Mouse (Mus musculus): Measurements from ENCODE around the gene Raver2. TPM values are rescaled to one million over a fixed set of nuclear protein-coding genes. Genes with fewer than 3 reads are reported as not detected.
"Not testable (repeated sequence)": the region's sequence is repeated elsewhere in the genome, so short reads cannot be mapped to it uniquely, and the experiment has no call there.

Gene Raver2
- polyA plus RNA-seq, 1 experiment from 2014 or later: 10.4 TPM

DNA sequence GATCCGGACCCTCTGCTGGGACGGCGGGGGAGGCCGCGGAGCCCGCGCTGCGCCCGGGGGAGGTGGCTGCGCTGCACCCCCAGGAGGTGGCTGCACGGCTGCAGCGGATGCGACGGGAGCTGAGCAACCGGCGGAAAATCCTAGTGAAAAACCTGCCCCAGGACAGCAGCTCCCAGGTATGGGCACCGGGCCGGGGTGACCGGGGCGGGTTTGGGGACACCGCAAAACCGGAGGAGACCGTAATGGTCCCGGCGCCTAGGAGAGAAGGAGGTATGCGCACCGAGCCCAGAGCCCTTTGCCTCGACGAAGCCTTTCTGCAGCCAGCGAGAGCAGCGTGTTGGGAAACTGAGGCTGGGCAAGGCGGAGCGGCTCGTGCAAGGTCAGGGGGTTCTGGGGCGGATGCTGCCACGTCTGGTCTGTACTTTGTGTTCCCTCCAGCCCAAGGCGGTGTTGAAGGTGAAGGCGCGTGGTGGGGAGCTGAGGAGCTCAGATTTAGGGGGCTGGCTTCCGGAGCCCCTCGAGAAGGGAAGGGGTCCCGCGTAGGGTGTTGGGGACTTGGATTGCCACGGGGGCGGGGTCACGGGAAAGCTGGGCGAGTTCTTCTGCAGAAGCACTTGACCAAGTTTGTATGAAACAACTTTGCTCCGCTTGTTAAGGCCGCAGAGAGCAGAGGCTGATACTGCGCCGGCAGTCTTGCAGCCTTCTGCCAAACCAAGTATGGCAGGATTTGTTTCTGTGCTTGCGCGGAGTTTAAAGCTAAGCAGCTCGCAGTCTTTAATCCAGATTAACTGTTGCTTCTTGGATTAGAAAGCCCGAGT is 580 bp downstream of the Raver2 start:
- WGBS: 1% methylated on average over 55 of the region's 55 CpGs
- H3K4me2 ChIP-seq: peak overlapping the region; percentile 90
- ATAC-seq (ENCODE audit: insufficient number of reproducible peaks, low FRiP score, low TSS enrichment, low read depth): peak; percentile 65; the same call in 1 of the 2 replicates
- peak overlapping the region; percentile 81 for H3K9ac ChIP-seq
- H3K4me1 ChIP-seq: peaks cover 16% of the 10 kb centered on the region
- H3K4me3 ChIP-seq: peak overlapping the region; percentile 79
- H3K27me3 ChIP-seq: no peaks in the 10 kb centered on the region
- no peaks in the 10 kb centered on the region for H3K36me3 ChIP-seq
- H3K27ac ChIP-seq: peak overlapping the region; percentile 69
- no peaks in the 10 kb centered on the region for H3K9me3 ChIP-seq

GRCm38 (mm10) chr4:101071570-101071969 is 2.8 kb downstream of the Raver2 start:
- no peak overlapping the region for H3K4me3 ChIP-seq
- H3K36me3 ChIP-seq: no peaks in the 10 kb centered on the region
- 81% methylated on average over 4 of the region's 4 CpGs for WGBS
- H3K27me3 ChIP-seq: no peaks in the 10 kb centered on the region
- peaks cover 16% of the 10 kb centered on the region for H3K4me1 ChIP-seq
- no peak overlapping the region for H3K27ac ChIP-seq
- no peaks in the 10 kb centered on the region for H3K9me3 ChIP-seq
- H3K9ac ChIP-seq: no peak overlapping the region
- no peak for ATAC-seq (ENCODE audit: insufficient number of reproducible peaks, low FRiP score, low TSS enrichment, low read depth)
- H3K4me2 ChIP-seq: no peak overlapping the region

DNA sequence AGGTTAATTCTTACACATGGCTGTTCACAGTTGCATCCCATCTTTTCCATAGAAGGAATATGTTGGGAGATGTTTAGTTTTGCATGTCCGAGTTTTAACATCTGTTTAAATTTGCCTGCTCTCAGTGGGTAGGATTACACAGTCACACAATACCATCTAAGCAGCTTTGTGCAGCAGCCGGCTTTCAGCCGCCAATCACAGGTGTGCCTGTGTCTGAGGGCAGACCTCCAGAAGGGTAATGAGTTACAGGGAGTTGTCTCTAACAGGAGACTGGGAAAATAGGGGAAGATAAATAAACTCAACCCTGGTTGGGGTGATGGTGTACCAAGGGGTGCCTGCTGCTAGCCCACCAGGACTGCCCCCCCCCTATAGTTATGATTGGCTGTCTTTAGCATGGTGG is 7.6 kb downstream of the Raver2 start:
- no peak overlapping the region for H3K9ac ChIP-seq
- no peak for ATAC-seq (ENCODE audit: insufficient number of reproducible peaks, low FRiP score, low TSS enrichment, low read depth)
- WGBS: 44% methylated on average over 3 of the region's 3 CpGs

DNA sequence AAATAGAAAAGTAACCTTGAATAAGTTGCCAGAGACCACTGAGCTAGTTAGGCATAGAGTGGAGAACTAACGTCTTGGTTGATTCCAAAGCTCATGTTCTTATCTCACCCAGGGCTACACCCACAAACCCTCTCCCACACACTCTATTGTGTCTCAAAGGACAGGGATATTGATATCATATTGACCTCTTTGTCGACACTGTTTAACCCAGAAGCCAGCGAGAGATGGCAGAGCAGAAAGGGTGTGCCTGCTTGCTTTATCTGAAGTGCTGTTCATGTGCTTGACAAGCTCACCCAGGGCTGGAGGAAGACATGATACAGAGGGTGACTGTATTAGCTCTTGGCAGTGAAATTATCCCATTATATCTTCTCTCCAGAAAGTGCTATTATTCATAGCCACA is 11.2 kb downstream of the Raver2 start:
- no peak overlapping the region for H3K9ac ChIP-seq
- no peaks in the 10 kb centered on the region for H3K9me3 ChIP-seq
- no peak overlapping the region for H3K4me2 ChIP-seq
- H3K27me3 ChIP-seq: no peaks in the 10 kb centered on the region
- 82% methylated on average over 3 of the region's 3 CpGs for WGBS
- no peak overlapping the region for H3K27ac ChIP-seq
- H3K36me3 ChIP-seq: no peaks in the 10 kb centered on the region
- H3K4me1 ChIP-seq: peaks cover 15% of the 10 kb centered on the region; the same call in 1 of the 2 replicates
- H3K4me3 ChIP-seq: no peak overlapping the region
- no peak for ATAC-seq (ENCODE audit: insufficient number of reproducible peaks, low FRiP score, low TSS enrichment, low read depth)

More for the DNA sequence above, 7.6 kb downstream of the Raver2 start:
- Histone ChIP-seq H3K27me3 (no peaks in the 10 kb centered on the region), H3K36me3 (no peaks in the 10 kb centered on the region), H3K4me1 (peaks cover 5% of the 10 kb centered on the region; the same call in 1 of the 2 replicates), H3K27ac (no peak overlapping the region), H3K4me3 (no peak overlapping the region), H3K4me2 (no peak overlapping the region), H3K9me3 (no peaks in the 10 kb centered on the region)

DNA sequence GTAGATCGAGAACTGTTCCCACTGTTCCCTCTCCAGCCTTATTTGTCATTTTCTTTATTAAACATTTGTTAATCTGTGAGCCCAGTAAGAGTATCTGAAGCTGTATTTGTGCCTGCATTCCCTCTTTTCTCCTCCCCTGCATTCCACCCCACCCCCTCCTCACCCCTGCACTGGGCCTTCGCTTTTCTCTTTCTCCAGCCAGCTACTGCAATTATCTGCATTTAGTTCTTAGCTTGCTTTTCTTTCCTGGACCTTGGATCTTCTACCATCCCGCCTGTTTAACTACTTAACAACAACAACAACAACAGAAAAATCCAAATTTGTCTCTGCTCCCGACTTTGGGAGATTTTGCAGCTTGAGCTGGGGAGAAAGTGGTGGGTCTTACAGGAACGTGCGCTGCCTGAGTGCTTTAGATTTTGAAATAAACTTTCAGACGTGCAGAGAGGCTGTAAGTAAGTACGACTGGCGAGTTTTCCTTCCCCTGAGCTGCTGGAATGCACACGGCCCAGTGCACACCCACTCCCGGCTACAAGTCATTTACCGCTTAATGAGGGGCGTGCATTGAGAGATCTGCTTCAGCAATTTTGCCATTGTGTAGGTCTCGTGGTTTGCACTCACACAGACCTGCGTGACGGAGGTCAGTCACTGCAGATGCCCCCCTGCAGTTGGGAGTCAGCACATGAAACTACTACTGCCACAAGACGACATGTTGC is 13.5 kb downstream of the Raver2 start:
- Histone ChIP-seq H3K4me3 (no peak overlapping the region), H3K36me3 (no peaks in the 10 kb centered on the region), H3K9ac (no peak overlapping the region), H3K27ac (peak overlapping the region; percentile 72), H3K4me2 (no peak overlapping the region), H3K9me3 (no peaks in the 10 kb centered on the region), H3K27me3 (no peaks in the 10 kb centered on the region), H3K4me1 (peaks cover 15% of the 10 kb centered on the region; the same call in 1 of the 2 replicates)
- 0 out of 2 replicates have a peak, but pooled peaks have one; percentile 61 for ATAC-seq (ENCODE audit: insufficient number of reproducible peaks, low FRiP score, low TSS enrichment, low read depth)
- 26% methylated on average over 17 of the region's 17 CpGs for WGBS

DNA sequence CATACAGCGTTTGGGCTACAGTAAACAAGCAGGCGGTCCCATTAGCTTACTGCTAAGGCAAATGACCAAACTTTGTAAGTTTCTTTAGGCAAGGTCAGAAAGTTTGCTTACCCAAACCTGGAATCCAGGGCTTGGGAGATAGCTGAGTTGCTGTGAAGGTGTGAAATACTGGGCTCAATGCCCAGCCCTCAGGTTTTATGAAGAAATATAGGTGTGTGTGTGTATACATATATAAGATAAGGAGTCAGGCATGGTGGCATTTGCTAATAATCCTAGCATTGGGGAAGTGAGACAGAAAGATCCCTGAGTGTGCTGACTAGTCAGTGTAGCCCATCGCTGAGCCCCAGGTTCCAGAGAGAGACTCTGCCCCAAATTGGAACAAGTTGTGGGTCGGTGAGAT is 16.1 kb downstream of the Raver2 start:
- no peak overlapping the region for H3K4me2 ChIP-seq
- peaks cover 13% of the 10 kb centered on the region; the same call in 1 of the 2 replicates for H3K4me1 ChIP-seq
- no peak for ATAC-seq (ENCODE audit: insufficient number of reproducible peaks, low FRiP score, low TSS enrichment, low read depth)
- 83% methylated on average over 4 of the region's 4 CpGs for WGBS
- H3K9ac ChIP-seq: no peak overlapping the region
- no peaks in the 10 kb centered on the region for H3K27me3 ChIP-seq
- no peaks in the 10 kb centered on the region for H3K9me3 ChIP-seq
- no peaks in the 10 kb centered on the region for H3K36me3 ChIP-seq
- no peak overlapping the region for H3K27ac ChIP-seq
- no peak overlapping the region for H3K4me3 ChIP-seq

DNA sequence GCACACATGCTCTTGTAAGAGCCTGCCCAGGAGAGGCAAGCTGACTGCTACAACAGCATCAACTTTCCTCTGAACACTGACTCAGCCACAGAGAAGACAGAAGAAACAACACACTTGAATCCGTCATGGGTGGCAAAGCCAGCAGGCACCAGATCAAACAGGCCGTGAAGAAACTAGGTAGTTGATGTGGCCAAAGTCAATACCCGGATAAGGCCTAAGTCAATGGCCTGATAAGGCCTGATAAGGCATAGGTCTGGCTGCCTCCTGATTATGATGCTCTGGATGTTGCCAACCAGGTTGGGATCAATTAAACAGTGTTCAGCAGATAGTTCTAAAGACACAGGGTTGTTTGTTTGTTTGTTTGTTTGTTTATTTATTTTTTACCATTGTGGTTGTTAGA is 17.3 kb downstream of the Raver2 start:
- H3K4me3 ChIP-seq: no peak overlapping the region
- H3K27me3 ChIP-seq: no peaks in the 10 kb centered on the region
- no peak overlapping the region for H3K27ac ChIP-seq
- no peaks in the 10 kb centered on the region for H3K9me3 ChIP-seq
- H3K4me2 ChIP-seq: no peak overlapping the region
- 94% methylated on average over 3 of the region's 3 CpGs for WGBS
- ATAC-seq (ENCODE audit: insufficient number of reproducible peaks, low FRiP score, low TSS enrichment, low read depth): no peak
- H3K4me1 ChIP-seq: peaks cover 13% of the 10 kb centered on the region; the same call in 1 of the 2 replicates
- no peak overlapping the region for H3K9ac ChIP-seq
- H3K36me3 ChIP-seq: no peaks in the 10 kb centered on the region

DNA sequence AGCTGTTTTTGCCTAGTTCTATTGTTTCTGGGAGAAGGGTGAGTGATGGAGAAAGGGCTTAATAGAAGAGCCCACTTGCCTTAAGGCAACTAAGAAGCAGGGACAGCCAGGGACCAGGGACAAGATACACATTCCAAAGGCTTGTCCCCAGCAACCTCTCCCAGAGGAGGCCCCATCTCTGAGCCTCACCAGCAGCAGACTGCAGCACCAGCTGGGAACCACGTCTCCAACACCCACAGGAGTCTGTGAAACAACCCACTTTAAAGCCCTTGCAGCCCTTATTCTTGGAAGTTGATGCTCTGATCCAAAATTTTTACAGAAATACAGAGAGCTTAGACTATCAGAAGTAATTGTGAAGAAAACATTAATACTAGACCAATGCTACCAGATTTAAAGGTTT is 18.9 kb downstream of the Raver2 start:
- 0 out of 2 replicates have a peak, but pooled peaks cover under 1% of the 10 kb centered on the region for H3K4me1 ChIP-seq
- H3K27ac ChIP-seq: no peak overlapping the region
- ATAC-seq (ENCODE audit: insufficient number of reproducible peaks, low FRiP score, low TSS enrichment, low read depth): no peak
- no peaks in the 10 kb centered on the region for H3K36me3 ChIP-seq
- WGBS: 36% methylated on average over 1 of the region's 1 CpGs
- H3K4me3 ChIP-seq: no peak overlapping the region
- H3K9ac ChIP-seq: no peak overlapping the region
- no peaks in the 10 kb centered on the region for H3K27me3 ChIP-seq
- no peaks in the 10 kb centered on the region for H3K9me3 ChIP-seq
- H3K4me2 ChIP-seq: no peak overlapping the region

GRCm38 (mm10) chr4:101090630-101091029 is 21.8 kb downstream of the Raver2 start:
- not testable (repeated sequence) for H3K4me1 ChIP-seq; H3K4me2 ChIP-seq; H3K27ac ChIP-seq; H3K36me3 ChIP-seq; H3K27me3 ChIP-seq; H3K9me3 ChIP-seq; H3K4me3 ChIP-seq; H3K9ac ChIP-seq; ATAC-seq (ENCODE audit: insufficient number of reproducible peaks, low FRiP score, low TSS enrichment, low read depth)
- WGBS: 87% methylated on average over 3 of the region's 3 CpGs

GRCm38 (mm10) chr4:101093292-101093691 is 24.5 kb downstream of the Raver2 start:
- Histone ChIP-seq H3K27ac (no peak overlapping the region), H3K4me1 (0 out of 2 replicates have a peak, but pooled peaks cover 6% of the 10 kb centered on the region), H3K4me3 (no peak overlapping the region), H3K36me3 (no peaks in the 10 kb centered on the region), H3K4me2 (no peak overlapping the region), H3K27me3 (no peaks in the 10 kb centered on the region), H3K9me3 (no peaks in the 10 kb centered on the region), H3K9ac (no peak overlapping the region)
- 63% methylated on average over 10 of the region's 10 CpGs for WGBS
- no peak for ATAC-seq (ENCODE audit: insufficient number of reproducible peaks, low FRiP score, low TSS enrichment, low read depth)

DNA sequence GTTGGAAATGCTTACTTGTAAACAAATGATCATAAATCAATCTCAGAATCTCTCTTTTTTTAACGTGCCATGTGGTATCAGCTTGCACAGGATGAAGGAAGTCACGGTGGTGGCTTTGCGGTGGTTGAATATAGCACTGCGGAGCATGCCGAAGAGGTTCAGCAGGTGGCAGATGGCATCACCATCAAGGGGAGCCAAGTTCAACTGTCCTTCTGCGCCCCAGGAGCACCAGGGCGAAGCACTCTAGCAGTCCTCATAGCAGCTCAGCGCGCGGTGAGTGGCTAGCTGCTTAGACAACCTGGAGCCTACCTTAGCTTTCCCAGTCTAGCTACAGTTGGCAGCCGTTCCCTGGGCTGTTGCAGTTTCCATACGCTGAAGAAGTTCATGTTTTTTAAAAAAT is 38.3 kb downstream of the Raver2 start:
- 0 out of 2 replicates have a peak, but pooled peaks cover 2% of the 10 kb centered on the region for H3K4me1 ChIP-seq
- no peak overlapping the region for H3K9ac ChIP-seq
- H3K36me3 ChIP-seq: peaks cover 35% of the 10 kb centered on the region
- no peak for ATAC-seq (ENCODE audit: insufficient number of reproducible peaks, low FRiP score, low TSS enrichment, low read depth)
- H3K9me3 ChIP-seq: no peaks in the 10 kb centered on the region
- no peak overlapping the region for H3K27ac ChIP-seq
- WGBS: 78% methylated on average over 12 of the region's 12 CpGs
- no peak overlapping the region for H3K4me2 ChIP-seq
- H3K27me3 ChIP-seq: no peaks in the 10 kb centered on the region
- no peak overlapping the region for H3K4me3 ChIP-seq

GRCm38 (mm10) chr4:101121002-101121401 is 52.2 kb downstream of the Raver2 start:
- H3K4me3 ChIP-seq: no peak overlapping the region
- 88% methylated on average over 7 of the region's 7 CpGs for WGBS
- no peak overlapping the region for H3K27ac ChIP-seq
- H3K4me1 ChIP-seq: no peaks in the 10 kb centered on the region
- no peak overlapping the region for H3K4me2 ChIP-seq
- no peak overlapping the region for H3K9ac ChIP-seq
- no peaks in the 10 kb centered on the region for H3K9me3 ChIP-seq
- ATAC-seq (ENCODE audit: insufficient number of reproducible peaks, low FRiP score, low TSS enrichment, low read depth): no peak
- no peaks in the 10 kb centered on the region for H3K27me3 ChIP-seq
- H3K36me3 ChIP-seq: peaks cover 27% of the 10 kb centered on the region; the same call in 1 of the 2 replicates
